Mouse (Mus musculus) forebrain, embryonic 11.5 days (tissue): ENCODE results near the gene Skint11. TPM values are rescaled to one million over a fixed set of nuclear protein-coding genes. Genes with fewer than 3 reads are reported as not detected.
"Not testable (repeated sequence)": the region's sequence is repeated elsewhere in the genome, so short reads cannot be mapped to it uniquely, and the experiment has no call there.

Experiments used
- ATAC-seq: fragments of 200-750 bp; cut with Nextera tagmentation; replicated peaks from 2 replicates; pipeline ENCODE4 v1.8.0; 2017; ENCODE audit warnings: moderate TSS enrichment; ENCODE audit not compliant: low FRiP score
- DNase-seq: peaks from one replicate; pipeline ENCODE4 v3.0.0-alpha.2; 2017; ENCODE audit warnings: low spot score
- H3K27ac ChIP-seq: fragments of 300-500 bp; sonication (generic); 2 replicates; pipeline ENCODE4 v1.5.1; 2014; ENCODE audit warnings: low read depth, low read length
- H3K27me3 ChIP-seq: fragments of 300-500 bp; sonication (generic); 2 replicates; pipeline ENCODE4 v1.6.1; 2014; ENCODE audit warnings: mild to moderate bottlenecking, low read length, mixed read lengths; ENCODE audit not compliant: control insufficient read depth, insufficient read depth
- H3K36me3 ChIP-seq: fragments of 300-500 bp; sonication (generic); 2 replicates; pipeline ENCODE4 v1.6.1; 2014; ENCODE audit warnings: mild to moderate bottlenecking, low read length, moderate library complexity, mixed read lengths; ENCODE audit not compliant: control insufficient read depth, insufficient read depth
- H3K4me1 ChIP-seq: fragments of 300-500 bp; sonication (generic); replicated peaks from 2 replicates; pipeline ENCODE4 v1.6.1; 2014; ENCODE audit warnings: low read length, mixed read lengths; ENCODE audit not compliant: control insufficient read depth, insufficient read depth
- H3K4me2 ChIP-seq: fragments of 300-500 bp; sonication (generic); 2 replicates; pipeline ENCODE4 v1.6.1; 2014; ENCODE audit warnings: low read depth, mild to moderate bottlenecking, low read length, moderate library complexity, mixed read lengths; ENCODE audit not compliant: severe bottlenecking
- H3K4me3 ChIP-seq: fragments of 300-500 bp; sonication (generic); 2 replicates; pipeline ENCODE4 v1.5.1; 2014; ENCODE audit warnings: low read depth, low read length
- H3K9ac ChIP-seq: fragments of 300-500 bp; sonication (generic); 2 replicates; pipeline ENCODE4 v1.6.1; 2014; ENCODE audit warnings: low read length
- H3K9me3 ChIP-seq: fragments of 300-500 bp; sonication (generic); 2 replicates; pipeline ENCODE4 v1.6.1; 2016; ENCODE audit warnings: low read length, mixed read lengths; ENCODE audit not compliant: control insufficient read depth
- whole genome bisulfite sequencing: fragments of 180-500 bp; shearing (Covaris S2); extraction: QIAGEN DNeasy Blood & Tissue Kit; methylation state at CpG from one replicate; pipeline ENCODE4 v1.1.7; 2014; 5-methylcytosine and 5-hydroxymethylcytosine counted together
- polyA plus RNA-seq: library from polyadenylated mRNA; unstranded; fragments of >200 nt; fragmentation: Nextera tagmentation; extraction: Ambion mirVana; gene quantifications from 2 replicates; pipeline ENCODE4 v1.2.1, GENCODE M21; 2014

Gene Skint11
- not detected in 2 replicates for polyA plus RNA-seq

DNA sequence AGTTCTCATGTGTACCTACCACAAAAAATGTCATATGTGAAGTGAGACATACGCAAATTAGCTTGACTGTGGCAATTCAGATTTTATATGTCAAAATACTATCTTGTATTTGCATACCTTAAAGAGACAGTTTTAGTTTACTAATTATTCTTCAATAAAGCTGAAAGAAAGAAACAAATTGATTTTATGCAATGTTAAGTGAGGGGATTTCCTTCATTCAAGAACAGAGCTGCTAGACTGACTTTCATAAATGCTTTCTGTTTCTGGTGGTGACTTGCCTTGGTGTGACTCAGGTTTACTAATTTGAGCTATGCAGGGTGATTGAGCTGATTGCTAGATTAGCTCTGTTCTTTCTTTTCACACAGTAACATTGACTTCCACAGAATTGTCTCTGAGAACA is at the start of gene Skint11:
Skint11 (plus strand) TSS at position 301 of the 400 bp plus-strand sequence.
- Histone ChIP-seq H3K9ac (no peak within 1 kb of the TSS), H3K4me3 (no peak within 1 kb of the TSS), H3K4me2 (no peak within 1 kb of the TSS), H3K27me3 (no peaks in the 10 kb centered on the region), H3K4me1 (no peaks in the 10 kb centered on the region), H3K9me3 (peaks cover 2% of the 10 kb centered on the region; the same call in 1 of the 2 replicates), H3K36me3 (no peaks in the 10 kb centered on the region), H3K27ac (no peak within 1 kb of the TSS)
- WGBS, result 82% methylated on average over 1 of the region's 1 CpGs
- ATAC-seq (no peak), DNase-seq (no peak)

DNA sequence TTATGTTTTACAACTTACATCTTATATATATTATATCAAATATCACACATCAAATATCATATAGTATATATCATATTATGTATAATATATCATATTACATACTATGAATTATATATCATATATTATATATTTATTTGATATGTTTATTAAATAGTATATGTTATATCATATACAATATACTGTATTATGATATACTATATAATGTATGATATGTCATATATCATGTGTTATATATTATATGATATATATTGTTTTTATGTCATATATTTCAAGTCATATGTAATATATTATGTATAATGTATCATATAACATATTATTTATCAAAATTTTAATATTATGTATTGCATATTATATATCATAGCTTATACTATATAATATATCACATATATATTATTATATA is 2.0 kb upstream of the Skint11 start:
- DNase-seq (no peak), ATAC-seq (no peak)
- Histone ChIP-seq H3K4me2 (no peak overlapping the region), H3K36me3 (no peaks in the 10 kb centered on the region), H3K4me3 (no peak overlapping the region), H3K27me3 (no peaks in the 10 kb centered on the region), H3K9ac (no peak overlapping the region), H3K9me3 (peaks cover 2% of the 10 kb centered on the region; the same call in 1 of the 2 replicates), H3K4me1 (no peaks in the 10 kb centered on the region), H3K27ac (no peak overlapping the region)

DNA sequence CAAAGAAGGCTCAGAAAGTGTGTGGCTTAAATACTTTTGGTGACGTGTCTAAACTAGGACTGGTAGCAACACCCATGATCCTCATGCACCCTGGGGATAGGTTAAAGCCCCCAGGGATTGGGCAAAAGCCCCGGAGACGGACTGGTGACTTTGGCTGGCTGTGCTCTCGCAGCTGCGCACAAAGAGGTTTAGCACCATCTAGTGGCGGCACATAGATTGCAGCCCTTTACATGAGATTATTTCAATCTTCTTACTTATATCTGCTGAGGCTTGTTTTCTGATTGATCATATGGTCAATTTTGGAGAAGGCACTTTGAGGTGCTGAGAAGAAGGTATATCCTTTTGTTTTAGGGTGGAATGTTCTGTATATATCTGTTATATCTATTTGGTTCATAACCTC is 9.7 kb downstream of the Skint11 start:
- H3K36me3 ChIP-seq, H3K4me1 ChIP-seq, H3K4me2 ChIP-seq, H3K4me3 ChIP-seq, ATAC-seq, H3K27me3 ChIP-seq, H3K9ac ChIP-seq, H3K27ac ChIP-seq, DNase-seq, H3K9me3 ChIP-seq: not testable (repeated sequence)
- WGBS, result 25% methylated on average over 6 of the region's 6 CpGs

DNA sequence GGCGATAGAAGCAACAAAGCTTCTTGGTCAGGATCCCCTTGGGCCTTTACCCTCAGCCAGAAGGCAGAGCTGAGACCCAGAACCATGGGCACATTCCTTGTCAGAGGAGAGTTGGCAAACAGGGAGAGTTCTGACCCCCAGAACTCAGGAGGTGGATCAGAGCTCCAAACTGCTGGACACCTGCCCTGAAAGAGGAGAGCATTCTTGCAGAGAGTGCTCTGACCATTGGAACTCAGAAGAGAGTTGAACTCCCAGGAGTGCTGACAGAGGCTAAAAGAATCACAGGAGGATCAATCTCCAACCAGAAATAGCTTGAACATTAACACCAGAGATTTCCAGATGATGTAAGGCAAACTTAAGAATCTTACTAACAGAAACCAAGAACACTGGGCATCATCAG is 93.7 kb downstream of the Skint11 start:
- not testable (repeated sequence) for H3K4me1 ChIP-seq, DNase-seq, H3K9me3 ChIP-seq, H3K27ac ChIP-seq, H3K4me3 ChIP-seq, H3K27me3 ChIP-seq, H3K36me3 ChIP-seq, H3K9ac ChIP-seq, H3K4me2 ChIP-seq, ATAC-seq
- WGBS, result 78% methylated on average over 1 of the region's 1 CpGs

Other genes starting within 250 kb of the Skint11 start
- not detected in 2 replicates for gene Skint5, start 163.9 kb upstream of the Skint11 start, polyA plus RNA-seq
- 1.4 and 1.7 TPM in 2 replicates for gene Trabd2b, start 243.3 kb downstream of the Skint11 start, polyA plus RNA-seq